Mouse (Mus musculus) macrophage (primary cell): ENCODE data around the gene Ralgps1. TPM values are rescaled to one million over a fixed set of nuclear protein-coding genes. Genes with fewer than 3 reads are reported as not detected.
"Not testable (repeated sequence)": the region's sequence is repeated elsewhere in the genome, so short reads cannot be mapped to it uniquely, and the experiment has no call there.

ENCODE experiments used
- H3K27ac ChIP-seq: fragments of 350-480 bp; formaldehyde crosslinking; 2 replicates; pipeline ENCODE4 v1.9.0; 2021
- H3K36me3 ChIP-seq: fragments of 350-480 bp; formaldehyde crosslinking; 2 replicates; pipeline ENCODE4 v1.9.0; 2021; ENCODE audit errors: inconsistent target
- H3K4me3 ChIP-seq: fragments of 350-480 bp; formaldehyde crosslinking; 2 replicates; pipeline ENCODE4 v1.9.0; 2021; ENCODE audit errors: inconsistent target
- H3K79me2 ChIP-seq: fragments of 350-480 bp; formaldehyde crosslinking; 2 replicates; pipeline ENCODE4 v1.9.0; 2021; ENCODE audit errors: inconsistent target
- WGBS: methylation state at CpG from one replicate; pipeline ENCODE4 v1.1.7; 2026; ENCODE audit warnings: inconsistent platforms; ENCODE audit not compliant: missing documents; 5-methylcytosine and 5-hydroxymethylcytosine counted together
- polyA plus RNA-seq: library from polyadenylated mRNA; stranded (reverse); fragments of 250-400 nt; gene quantifications from 3 replicates; pipeline ENCODE4 v1.2.4, GENCODE M21; 2018; ENCODE audit warnings: inconsistent platforms

The Ralgps1 gene
- polyA plus RNA-seq, 1 experiment from 2014 or later: 2.3 TPM

GRCm38 (mm10) chr2:33218903-33219625 is 152.2 kb downstream of the Ralgps1 start:
- WGBS: 75% methylated on average over 11 of the region's 11 CpGs
- peaks cover 50% of the 10 kb centered on the region for H3K79me2 ChIP-seq
- H3K27ac ChIP-seq: no peak overlapping the region

GRCm38 (mm10) chr2:33217425-33217794 is 153.9 kb downstream of the Ralgps1 start:
- peak overlapping the region; percentile 39 for H3K4me3 ChIP-seq
- no peaks in the 10 kb centered on the region for H3K36me3 ChIP-seq
- H3K27ac ChIP-seq: peak overlapping the region; percentile 54
- H3K79me2 ChIP-seq: peaks cover 50% of the 10 kb centered on the region
- 62% methylated on average over 3 of the region's 3 CpGs for whole genome bisulfite sequencing

More at GRCm38 (mm10) chr2:33218903-33219625, 152.2 kb downstream of the Ralgps1 start:
- no peak overlapping the region for H3K4me3 ChIP-seq
- no peaks in the 10 kb centered on the region for H3K36me3 ChIP-seq

- Histone ChIP-seq H3K79me2 (peaks cover 50% of the 10 kb centered on the region), H3K27ac (peak overlapping the region; percentile 54), H3K36me3 (no peaks in the 10 kb centered on the region), H3K4me3 (peak overlapping the region; percentile 39)
- 87% methylated on average over 17 of the region's 18 CpGs for WGBS
Observed at GRCm38 (mm10) chr2:33216645-33217424, 154.5 kb downstream of the Ralgps1 start.

GRCm38 (mm10) chr2:33215700-33216509 is 155.4 kb downstream of the Ralgps1 start, which contains the start of gene Angptl2:
TSS of gene Angptl2 (plus strand) at chr2:33216069.
- WGBS: 33% methylated on average over 21 of the region's 22 CpGs
- Histone ChIP-seq H3K36me3 (no peaks in the 10 kb centered on the region), H3K79me2 (peaks cover 50% of the 10 kb centered on the region), H3K27ac (peak within 1 kb of the TSS; percentile 54), H3K4me3 (peak within 1 kb of the TSS; percentile 39)

- whole genome bisulfite sequencing: 80% methylated on average over 5 of the region's 5 CpGs
- Histone ChIP-seq H3K79me2 (peaks cover 47% of the 10 kb centered on the region), H3K4me3 (peak overlapping the region; percentile 39), H3K27ac (peak overlapping the region; percentile 52), H3K36me3 (no peaks in the 10 kb centered on the region)
Observed at GRCm38 (mm10) chr2:33215177-33215699, 156.0 kb downstream of the Ralgps1 start.

- not testable (repeated sequence) for H3K27ac ChIP-seq, H3K4me3 ChIP-seq, H3K36me3 ChIP-seq, H3K79me2 ChIP-seq
- WGBS: 92% methylated on average over 11 of the region's 11 CpGs
Observed at GRCm38 (mm10) chr2:33211263-33211662, 160.0 kb downstream of the Ralgps1 start.

- Histone ChIP-seq H3K36me3 (no peaks in the 10 kb centered on the region), H3K79me2 (peaks cover 6% of the 10 kb centered on the region), H3K27ac (no peak overlapping the region), H3K4me3 (no peak overlapping the region)
- 100% methylated on average over 2 of the region's 2 CpGs for WGBS
Observed at GRCm38 (mm10) chr2:33210841-33211240, 160.4 kb downstream of the Ralgps1 start.

- Histone ChIP-seq H3K79me2 (no peaks in the 10 kb centered on the region), H3K36me3 (no peaks in the 10 kb centered on the region), H3K27ac (peak overlapping the region; percentile 83), H3K4me3 (no peak overlapping the region)
- 92% methylated on average over 5 of the region's 5 CpGs for WGBS
Observed at GRCm38 (mm10) chr2:33208134-33208533, 163.2 kb downstream of the Ralgps1 start.

GRCm38 (mm10) chr2:33207069-33207468 is 164.2 kb downstream of the Ralgps1 start:
- Histone ChIP-seq H3K79me2 (no peaks in the 10 kb centered on the region), H3K27ac (peak overlapping the region; percentile 83), H3K4me3 (no peak overlapping the region), H3K36me3 (no peaks in the 10 kb centered on the region)
- WGBS: 57% methylated on average over 4 of the region's 4 CpGs

GRCm38 (mm10) chr2:33205939-33206525 is 165.3 kb downstream of the Ralgps1 start:
- Histone ChIP-seq H3K79me2 (no peaks in the 10 kb centered on the region), H3K27ac (peak overlapping the region; percentile 83), H3K4me3 (no peak overlapping the region), H3K36me3 (no peaks in the 10 kb centered on the region)
- WGBS: 92% methylated on average over 14 of the region's 14 CpGs

GRCm38 (mm10) chr2:33204980-33205379 is 166.3 kb downstream of the Ralgps1 start:
- Histone ChIP-seq H3K27ac (peak overlapping the region; percentile 83), H3K36me3 (no peaks in the 10 kb centered on the region), H3K79me2 (no peaks in the 10 kb centered on the region), H3K4me3 (no peak overlapping the region)
- WGBS: 55% methylated on average over 5 of the region's 5 CpGs

- Histone ChIP-seq H3K79me2 (no peaks in the 10 kb centered on the region), H3K4me3 (no peak overlapping the region), H3K36me3 (no peaks in the 10 kb centered on the region), H3K27ac (peak overlapping the region; percentile 83)
- WGBS: 23% methylated on average over 6 of the region's 6 CpGs
Observed at GRCm38 (mm10) chr2:33203284-33203683, 168.0 kb downstream of the Ralgps1 start.

- H3K4me3 ChIP-seq: no peak overlapping the region
- 87% methylated on average over 13 of the region's 14 CpGs for WGBS
- H3K79me2 ChIP-seq: no peaks in the 10 kb centered on the region
- H3K36me3 ChIP-seq: no peaks in the 10 kb centered on the region
- H3K27ac ChIP-seq: no peak overlapping the region
Observed at GRCm38 (mm10) chr2:33200368-33201068, 170.8 kb downstream of the Ralgps1 start.
